Mouse (Mus musculus) brown adipose tissue, adult 24 weeks (tissue): ENCODE measurements around the gene Zkscan16. TPM values are rescaled to one million over a fixed set of nuclear protein-coding genes. Genes with fewer than 3 reads are reported as not detected.
A peak's percentile ranks its signal among the peaks of the same experiment; 100 is the strongest.

Experiments
- H3K27ac ChIP-seq: fragments of 200-500 bp; replicated peaks from 2 replicates; pipeline ENCODE4 v1.5.1; 2012; ENCODE audit warnings: low read depth, mild to moderate bottlenecking, low read length
- H3K4me1 ChIP-seq: fragments of 200-500 bp; 2 replicates; pipeline ENCODE4 v1.6.1; 2012; ENCODE audit warnings: low read length, mixed read lengths; ENCODE audit not compliant: control insufficient read depth, insufficient read depth, insufficient read length
- H3K4me3 ChIP-seq: fragments of 200-500 bp; 2 replicates; pipeline ENCODE4 v1.5.1; 2012; ENCODE audit warnings: low read depth, mild to moderate bottlenecking, low read length, moderate library complexity; ENCODE audit not compliant: insufficient read depth
- polyA plus RNA-seq: library from polyadenylated mRNA; stranded (reverse); fragments of >200 nt; gene quantifications from 2 replicates; pipeline ENCODE4 v1.2.4, GENCODE M21; 2012; ENCODE audit not compliant: missing spikeins, insufficient read depth, insufficient read length

The Zkscan16 gene
- polyA plus RNA-seq, 1 experiment, result not detected

DNA sequence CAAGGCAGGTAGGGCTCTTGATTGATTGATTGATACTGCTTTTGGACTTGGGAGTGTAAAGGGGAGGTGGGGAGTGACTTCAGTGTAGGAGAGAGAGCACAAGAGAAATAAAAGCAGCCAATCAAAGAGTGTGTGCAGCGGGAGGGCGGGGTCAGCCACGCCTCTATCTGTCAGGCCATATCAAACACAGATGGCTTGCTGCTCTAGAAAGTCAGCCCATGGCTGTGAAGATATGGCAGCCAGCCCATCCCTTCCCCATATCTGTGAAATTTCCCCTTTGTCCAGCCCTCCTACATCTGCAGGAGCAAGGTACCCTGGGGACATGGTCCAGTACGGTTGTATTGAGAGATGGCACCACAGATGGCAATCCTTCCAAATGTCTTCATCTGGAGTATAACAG, 27.2 kb downstream of the Zkscan16 start:
- no peak overlapping the region for H3K27ac ChIP-seq
- no peaks in the 10 kb centered on the region for H3K4me1 ChIP-seq
- no peak overlapping the region for H3K4me3 ChIP-seq

DNA sequence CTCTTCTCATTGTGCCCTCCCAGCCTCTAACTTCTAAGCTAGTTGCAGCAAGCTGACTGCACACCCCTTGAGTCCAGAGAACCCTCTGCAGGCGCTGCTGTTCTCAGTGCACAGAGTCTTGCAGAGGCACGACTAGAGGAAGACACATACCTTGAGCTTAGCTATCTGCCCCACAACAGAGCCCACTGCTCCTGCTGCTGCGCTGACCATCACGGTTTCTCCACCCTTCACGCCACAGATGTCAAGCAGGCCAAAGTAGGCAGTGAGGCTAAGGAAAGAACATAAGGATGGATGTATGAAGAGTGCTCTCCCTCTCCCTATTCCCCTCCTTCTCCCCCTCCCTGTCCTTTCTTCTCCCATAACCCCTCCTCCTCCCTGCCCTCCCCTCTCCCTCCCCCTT, 32.3 kb downstream of the Zkscan16 start:
- no peaks in the 10 kb centered on the region for H3K4me1 ChIP-seq
- H3K27ac ChIP-seq, result no peak overlapping the region
- no peak overlapping the region for H3K4me3 ChIP-seq

GRCm38 (mm10) chr4:58981421-58981820, 38.0 kb downstream of the Zkscan16 start:
- Histone ChIP-seq H3K4me3 (no peak overlapping the region), H3K27ac (no peak overlapping the region), H3K4me1 (no peaks in the 10 kb centered on the region; the same call in 1 of the 2 replicates)

DNA sequence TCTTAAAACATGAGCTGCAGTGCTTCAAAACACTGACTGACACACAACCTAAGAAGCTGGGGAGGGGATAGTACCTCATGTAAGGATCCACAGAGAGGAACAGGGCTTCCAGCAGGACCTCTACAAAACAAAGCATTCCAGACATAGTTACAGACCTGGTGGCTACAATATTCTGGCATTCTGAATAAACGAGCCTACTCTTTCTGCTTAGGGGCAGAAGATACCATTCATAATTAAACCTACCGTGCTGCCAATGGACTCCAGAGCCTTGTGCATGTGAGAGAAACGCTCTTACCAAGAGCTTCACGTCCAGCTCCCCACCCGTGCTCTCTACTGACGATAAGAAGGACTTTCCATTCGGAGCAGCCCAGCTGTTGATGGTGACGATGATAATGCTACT, 39.4 kb downstream of the Zkscan16 start:
- H3K27ac ChIP-seq, result no peak overlapping the region
- H3K4me3 ChIP-seq, result no peak overlapping the region
- H3K4me1 ChIP-seq, result no peaks in the 10 kb centered on the region; the same call in 1 of the 2 replicates

DNA sequence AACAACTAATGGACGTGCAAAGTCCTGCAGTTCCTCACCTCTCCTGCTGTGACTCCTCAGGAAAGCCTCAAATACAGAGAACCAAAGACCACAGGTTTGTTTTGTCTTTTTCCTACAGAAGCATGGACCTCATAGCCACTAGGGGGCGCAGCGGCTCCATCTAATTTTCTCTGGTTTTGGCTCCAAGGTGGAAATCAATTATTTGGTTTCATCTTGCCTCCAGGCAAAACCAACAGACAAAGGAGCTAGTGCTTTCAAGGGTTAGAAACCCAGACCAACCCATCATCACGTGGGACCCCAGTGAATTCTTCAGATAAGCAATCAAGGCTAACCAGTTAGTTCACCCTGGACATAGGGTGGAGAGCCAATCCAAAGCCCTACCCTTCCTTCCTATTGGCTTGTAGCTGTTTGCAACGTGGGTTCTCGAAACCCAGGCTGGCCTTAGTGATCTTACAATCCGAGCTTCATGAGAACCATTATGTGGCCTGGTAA, 41.8 kb downstream of the Zkscan16 start:
- Histone ChIP-seq H3K4me3 (no peak overlapping the region), H3K27ac (no peak overlapping the region), H3K4me1 (no peaks in the 10 kb centered on the region; the same call in 1 of the 2 replicates)

- H3K27ac ChIP-seq, result no peak within 1 kb of the TSS
- peak within 1 kb of the TSS; percentile 74 for H3K4me3 ChIP-seq
Measured at GRCm38 (mm10) chr4:58986540-58987190, 43.2 kb downstream of the Zkscan16 start, which contains the start of gene Ptgr1. Gene Ptgr1, minus strand, starts transcription at chr4:58987119.

DNA sequence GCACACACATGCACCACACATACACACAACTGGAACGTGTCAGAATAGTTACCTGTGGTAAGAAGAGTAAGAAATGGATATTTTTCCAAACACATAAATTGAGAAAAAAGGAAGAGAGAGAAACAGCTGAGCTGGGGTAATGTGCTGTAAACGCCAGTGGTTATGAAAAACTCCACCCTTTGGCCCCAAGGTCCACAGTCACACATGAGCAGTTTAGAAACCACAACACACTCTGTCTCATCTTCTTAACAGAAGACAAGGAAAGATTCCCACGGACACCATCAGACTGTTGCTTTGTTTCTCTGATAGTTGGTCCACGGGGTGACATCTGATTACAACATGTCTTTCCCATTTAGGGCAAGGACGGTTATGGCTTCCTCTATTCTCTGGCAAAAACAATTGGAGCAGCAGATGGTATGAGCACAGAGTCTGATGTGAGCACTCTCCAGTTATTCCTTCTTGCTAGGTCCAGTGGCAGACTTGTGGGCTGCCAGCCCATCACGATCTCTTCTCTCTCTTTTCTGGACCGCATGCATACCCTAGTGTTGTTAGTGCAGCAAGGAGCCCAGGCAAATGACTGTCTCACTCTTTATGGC, 46.0 kb downstream of the Zkscan16 start:
- H3K4me3 ChIP-seq, result no peak overlapping the region
- H3K27ac ChIP-seq, result no peak overlapping the region
- H3K4me1 ChIP-seq, result no peaks in the 10 kb centered on the region; the same call in 1 of the 2 replicates

More at GRCm38 (mm10) chr4:58986540-58987190, 43.2 kb downstream of the Zkscan16 start, which contains the start of gene Ptgr1:
- no peaks in the 10 kb centered on the region; the same call in 1 of the 2 replicates for H3K4me1 ChIP-seq

GRCm38 (mm10) chr4:58990609-58991434, 47.4 kb downstream of the Zkscan16 start:
- no peak overlapping the region for H3K4me3 ChIP-seq
- no peak overlapping the region for H3K27ac ChIP-seq
- H3K4me1 ChIP-seq, result no peaks in the 10 kb centered on the region

DNA sequence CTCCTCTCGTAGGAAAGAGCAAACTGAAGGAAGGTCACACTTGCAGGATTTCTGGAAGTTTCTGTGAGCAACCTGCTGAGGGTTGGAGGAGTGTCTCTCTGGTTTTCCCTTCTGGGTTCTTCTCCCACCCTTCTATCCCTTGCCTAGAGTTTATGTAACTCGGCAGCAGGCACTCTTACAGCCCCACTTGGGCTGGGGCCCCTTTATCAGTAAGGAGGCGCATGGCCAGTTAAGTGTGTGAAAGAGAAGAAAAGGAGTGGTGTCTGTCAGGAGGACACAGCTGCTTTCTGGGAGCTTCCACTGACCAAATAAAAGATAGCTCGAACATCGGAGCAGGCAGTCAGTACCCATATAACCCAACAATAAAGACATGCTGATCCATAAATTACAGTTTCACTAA, 48.8 kb downstream of the Zkscan16 start:
- Histone ChIP-seq H3K4me1 (no peaks in the 10 kb centered on the region), H3K27ac (no peak overlapping the region), H3K4me3 (no peak overlapping the region)

DNA sequence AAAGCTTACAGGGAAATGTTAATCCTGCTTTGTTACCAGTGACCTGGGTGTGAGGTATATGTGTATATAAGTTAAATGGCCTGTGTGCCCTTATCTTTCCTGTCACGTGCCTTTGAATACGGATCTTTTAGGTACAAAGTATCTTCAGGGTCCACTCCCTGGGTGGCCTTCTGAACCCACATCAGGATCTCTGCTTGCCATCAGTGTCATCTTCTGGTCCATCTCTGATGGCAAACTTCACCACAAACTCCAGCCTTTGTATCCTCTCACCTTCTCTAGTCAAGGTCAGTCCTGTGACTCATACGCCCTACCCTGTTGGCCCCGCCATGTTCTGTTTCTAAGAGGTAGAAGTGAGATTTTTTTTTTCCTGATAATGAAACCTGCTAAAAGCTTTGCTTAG, 51.3 kb downstream of the Zkscan16 start, which contains the start of gene Dnajc25:
Gene Dnajc25 (plus strand): TSS at position 301 of the 400 bp plus-strand sequence.
- Histone ChIP-seq H3K27ac (no peak within 1 kb of the TSS), H3K4me3 (no peak within 1 kb of the TSS), H3K4me1 (no peaks in the 10 kb centered on the region)

DNA sequence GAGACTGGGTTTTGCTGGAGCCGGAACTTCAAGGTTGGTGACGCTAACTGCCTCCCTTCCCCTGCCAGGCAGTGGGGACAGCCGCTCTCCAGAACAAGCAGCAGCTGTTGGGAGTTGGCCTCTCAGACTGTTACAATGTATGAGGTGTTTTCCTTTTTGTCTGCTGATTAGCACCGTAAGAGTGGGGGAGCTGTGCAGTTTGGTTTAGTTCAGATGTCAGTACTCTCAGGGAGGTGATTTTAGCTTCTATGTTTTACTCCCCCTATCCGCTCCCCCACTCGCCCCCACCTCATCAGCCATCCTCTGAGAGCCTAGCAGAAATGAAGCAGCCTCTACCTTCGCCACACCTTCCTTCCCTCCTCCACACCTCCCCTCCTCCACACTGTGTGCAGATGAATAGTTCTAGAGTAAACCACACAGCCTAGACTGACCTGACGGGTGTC, 51.8 kb downstream of the Zkscan16 start:
- H3K4me1 ChIP-seq, result no peaks in the 10 kb centered on the region
- H3K4me3 ChIP-seq, result no peak overlapping the region
- no peak overlapping the region for H3K27ac ChIP-seq

DNA sequence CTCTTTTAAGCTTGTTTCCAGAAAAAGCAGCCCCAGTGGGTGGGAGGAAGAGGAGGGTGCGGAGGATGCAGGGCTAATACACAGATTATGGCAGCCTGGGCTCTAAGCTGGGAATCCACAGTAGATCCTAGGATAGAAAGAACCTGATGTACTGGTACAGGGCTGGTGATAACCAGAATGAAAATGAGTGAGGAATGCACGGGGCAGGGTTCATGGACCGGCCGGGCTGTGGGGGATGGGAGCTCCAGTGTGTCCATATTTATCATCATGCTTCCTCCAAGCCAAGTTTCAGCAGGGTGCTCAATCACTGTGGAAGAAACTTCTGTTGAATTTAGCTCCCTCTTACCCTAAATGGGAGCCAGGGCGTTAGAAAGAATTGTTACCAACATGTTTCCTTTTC, 53.7 kb downstream of the Zkscan16 start:
- Histone ChIP-seq H3K4me3 (no peak overlapping the region), H3K27ac (no peak overlapping the region), H3K4me1 (no peaks in the 10 kb centered on the region)

DNA sequence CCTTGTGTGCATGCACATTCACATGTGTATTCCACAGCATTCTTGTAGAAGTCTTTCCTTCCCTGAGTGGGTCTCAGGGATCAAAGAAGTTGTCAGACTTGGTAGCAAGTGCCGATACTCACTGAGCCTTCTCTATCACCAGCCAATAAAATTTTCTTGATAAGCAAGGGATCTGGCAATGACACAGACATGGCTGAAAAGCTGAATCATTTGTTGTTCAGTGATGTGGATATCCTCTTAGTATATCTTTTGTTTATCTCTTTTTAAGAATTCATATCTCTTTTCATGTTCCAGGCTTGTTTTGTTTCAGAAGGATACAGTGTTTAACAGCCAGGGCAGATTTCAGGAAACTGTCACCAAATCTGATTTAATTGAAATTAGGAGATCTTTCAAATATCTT, 55.3 kb downstream of the Zkscan16 start:
- H3K27ac ChIP-seq, result no peak overlapping the region
- no peak overlapping the region for H3K4me3 ChIP-seq
- no peaks in the 10 kb centered on the region for H3K4me1 ChIP-seq

DNA sequence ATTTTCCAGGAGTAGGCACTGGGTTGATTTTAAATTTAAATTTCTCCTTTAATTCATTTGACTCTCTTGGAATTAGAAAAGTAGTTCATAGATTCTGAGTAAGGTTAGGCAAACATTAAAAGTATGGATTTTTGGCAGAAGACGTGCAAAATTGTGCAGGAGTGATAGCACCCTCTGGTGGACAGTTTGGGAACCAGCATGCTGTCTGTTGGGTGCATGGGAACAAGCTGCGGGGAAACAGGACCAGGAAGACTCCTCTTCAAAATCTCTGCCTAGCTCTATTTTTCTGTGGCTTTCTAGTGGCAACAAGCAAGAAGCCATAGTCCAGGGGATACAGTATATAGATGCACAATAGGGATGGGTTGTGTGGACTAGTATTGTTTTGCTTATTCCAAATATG, 56.3 kb downstream of the Zkscan16 start:
- H3K4me1 ChIP-seq, result peaks cover 2% of the 10 kb centered on the region
- H3K27ac ChIP-seq, result no peak overlapping the region
- no peak overlapping the region for H3K4me3 ChIP-seq

GRCm38 (mm10) chr4:59000614-59001013, 57.2 kb downstream of the Zkscan16 start:
- no peak overlapping the region for H3K4me3 ChIP-seq
- peaks cover 5% of the 10 kb centered on the region for H3K4me1 ChIP-seq
- H3K27ac ChIP-seq, result no peak overlapping the region
